Comparison of ENCODE assay signal across 12 mouse cellular contexts in the genomic region with DNA sequence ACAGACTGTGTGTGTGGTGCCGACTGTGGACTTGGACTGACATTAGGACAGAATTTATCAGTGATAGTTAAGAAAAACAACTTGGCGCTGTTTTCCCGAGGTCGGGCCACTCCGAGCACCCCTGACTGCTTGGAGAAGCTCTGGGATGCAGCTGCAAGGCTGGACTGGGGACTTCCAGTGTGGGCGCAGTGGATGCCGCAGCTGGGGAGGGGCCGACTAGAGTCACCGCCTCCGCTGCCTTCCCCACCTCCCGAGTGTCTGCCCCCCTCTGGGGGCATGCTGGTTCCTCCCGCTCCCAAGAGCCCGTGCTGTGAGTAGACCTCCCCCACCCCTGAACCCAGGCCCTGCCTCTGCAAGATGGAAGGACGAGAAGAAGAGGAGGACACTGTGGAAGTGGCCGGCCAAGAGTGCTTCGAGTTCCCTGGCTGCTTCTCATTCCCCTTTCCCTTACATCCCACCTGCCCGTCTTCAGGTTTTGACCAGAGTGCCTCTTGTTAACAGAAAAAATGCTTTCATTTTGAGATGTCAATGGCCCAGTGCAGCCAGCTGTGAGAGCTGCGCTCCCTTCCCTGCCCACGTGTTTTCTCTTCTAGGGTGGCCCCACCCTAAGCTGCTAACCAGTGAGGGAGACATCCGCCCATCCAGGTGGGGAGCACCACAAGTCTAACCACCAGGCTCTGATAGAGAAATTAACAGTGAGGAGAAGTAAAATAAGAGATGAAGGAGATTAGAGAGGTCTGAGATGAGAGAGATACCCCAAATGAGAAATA.
DNase-seq lines count a peak whose midpoint lies in the region; ATAC-seq and TF ChIP-seq lines count a peak whose summit lies in the region.
"Had no signal": no experiment of that assay in that cellular context is flagged by ENCODE, and none has a peak within 500 bp of the region (broad histone marks: within the 10 kb centered on the region; RNA-seq: fewer than 3 reads in every experiment).

No protein-coding gene starts in this region.

- H3K36me3 ChIP-seq in intestine, embryonic 15.5 days, result no peaks in the 10 kb centered on the region
- H3K36me3 ChIP-seq in intestine, postnatal 0 days (ENCODE audit: control insufficient read depth, insufficient read depth), result no peaks in the 10 kb centered on the region
- H3K36me3 ChIP-seq in stomach, embryonic 15.5 days, result no peaks in the 10 kb centered on the region
- H3K36me3 ChIP-seq in forebrain, embryonic 11.5 days (ENCODE audit: control insufficient read depth, insufficient read depth, low read length), result no peaks in the 10 kb centered on the region
- H3K36me3 ChIP-seq: G1E had no signal

- TF ChIP-seq CTCF in intestine, postnatal 0 days (IDR thresholded peaks at IDR 0.05; ENCODE audit: low read depth), result no peak

- no peaks in the 10 kb centered on the region for H3K9me3 ChIP-seq in intestine, embryonic 15.5 days
- no peaks in the 10 kb centered on the region for H3K9me3 ChIP-seq in intestine, postnatal 0 days (ENCODE audit: control insufficient read depth)
- H3K9me3 ChIP-seq in stomach, embryonic 15.5 days, result no peaks in the 10 kb centered on the region
- no peaks in the 10 kb centered on the region for H3K9me3 ChIP-seq in forebrain, embryonic 11.5 days (ENCODE audit: control insufficient read depth, low read length)

- no peaks in the 10 kb centered on the region for H3K27me3 ChIP-seq in intestine, embryonic 15.5 days (replicated peaks)
- H3K27me3 ChIP-seq in intestine, postnatal 0 days (replicated peaks; ENCODE audit: control insufficient read depth, insufficient read depth, low read length), result no peaks in the 10 kb centered on the region
- no peaks in the 10 kb centered on the region for H3K27me3 ChIP-seq in stomach, embryonic 15.5 days (replicated peaks)
- H3K27me3 ChIP-seq in forebrain, embryonic 11.5 days (ENCODE audit: control insufficient read depth, insufficient read depth, low read length), result no peaks in the 10 kb centered on the region

- H3K4me2 ChIP-seq in intestine, embryonic 15.5 days (replicated peaks), result peak overlapping the region; percentile 26; the same call in 1 of the 2 replicates
- no peak overlapping the region for H3K4me2 ChIP-seq in intestine, postnatal 0 days (replicated peaks; ENCODE audit: low read depth)
- H3K4me2 ChIP-seq in stomach, embryonic 15.5 days, result 0 out of 2 replicates have a peak overlapping the region, but pooled peaks have one; percentile 13
- H3K4me2 ChIP-seq in forebrain, embryonic 11.5 days (ENCODE audit: low read depth, low read length, severe bottlenecking), result no peak overlapping the region

- no peaks in the 10 kb centered on the region for H3K4me1 ChIP-seq in intestine, embryonic 15.5 days (replicated peaks)
- H3K4me1 ChIP-seq in intestine, postnatal 0 days (replicated peaks; ENCODE audit: control insufficient read depth, insufficient read depth, low read length), result no peaks in the 10 kb centered on the region
- H3K4me1 ChIP-seq in stomach, embryonic 15.5 days, result no peaks in the 10 kb centered on the region
- H3K4me1 ChIP-seq in forebrain, embryonic 11.5 days (replicated peaks; ENCODE audit: control insufficient read depth, insufficient read depth, low read length), result no peaks in the 10 kb centered on the region

- no peak for ATAC-seq in intestine, embryonic 15.5 days
- no peak for ATAC-seq in intestine, postnatal 0 days
- ATAC-seq in stomach, embryonic 15.5 days (ENCODE audit: insufficient read depth, low FRiP score, low read depth), result no peak
- no peak for ATAC-seq in forebrain, embryonic 11.5 days (replicated peaks; ENCODE audit: low FRiP score)
- ATAC-seq: forebrain, postnatal 0 days; midbrain, embryonic 16.5 days had no signal

- peak; percentile 83 for DNase-seq in A20 (ENCODE audit: low read depth, low spot score)
- DNase-seq in CD8-positive naive resting alpha-beta T cell, adult 2 months (ENCODE audit: low read depth in 2 of 2, low spot score in 2 of 2), result peak; percentile 42 to 44
- DNase-seq in forebrain, embryonic 11.5 days (ENCODE audit: low spot score), result no peak
- no peak for DNase-seq in left cerebral cortex, postnatal 36 days (ENCODE audit: low spot score in 2 of 2)
- DNase-seq: cerebellum, postnatal 36 days; forebrain, postnatal 0 days; gastrocnemius, postnatal 36 days had no signal

- no peak overlapping the region for H3K9ac ChIP-seq in intestine, embryonic 15.5 days
- H3K9ac ChIP-seq in intestine, postnatal 0 days (ENCODE audit: low read depth, low read length), result no peak overlapping the region
- no peak overlapping the region for H3K9ac ChIP-seq in stomach, embryonic 15.5 days
- no peak overlapping the region for H3K9ac ChIP-seq in forebrain, embryonic 11.5 days (ENCODE audit: low read length)
- H3K9ac ChIP-seq: forebrain, postnatal 0 days had no signal

- intact Hi-C loops in left cerebral cortex, postnatal 36 days (cut with DNase I), result no loop called here

- WGBS in intestine, embryonic 15.5 days, result 57% methylated on average over 20 of the region's 20 CpGs
- WGBS in intestine, postnatal 0 days, result 57% methylated on average over 19 of the region's 20 CpGs
- 44% methylated on average over 20 of the region's 20 CpGs for WGBS in stomach, embryonic 15.5 days
- 69% methylated on average over 20 of the region's 20 CpGs for WGBS in forebrain, embryonic 11.5 days

- no peak overlapping the region for H3K4me3 ChIP-seq in intestine, embryonic 15.5 days (replicated peaks)
- no peak overlapping the region for H3K4me3 ChIP-seq in intestine, postnatal 0 days (ENCODE audit: low read depth, low read length)
- no peak overlapping the region for H3K4me3 ChIP-seq in stomach, embryonic 15.5 days (replicated peaks)
- no peak overlapping the region for H3K4me3 ChIP-seq in forebrain, embryonic 11.5 days (ENCODE audit: low read depth, low read length)

- no peak overlapping the region for H3K27ac ChIP-seq in intestine, embryonic 15.5 days
- H3K27ac ChIP-seq in intestine, postnatal 0 days (ENCODE audit: low read depth, low read length), result no peak overlapping the region
- no peak overlapping the region for H3K27ac ChIP-seq in stomach, embryonic 15.5 days
- no peak overlapping the region for H3K27ac ChIP-seq in forebrain, embryonic 11.5 days (ENCODE audit: low read depth, low read length)

Comparison
In these comparisons a context has a peak if more than half of its experiments do, and no peak if none do; other contexts are left out.
1. H3K4me2 ChIP-seq: peak in intestine, embryonic 15.5 days (single experiment) and stomach, embryonic 15.5 days (single experiment); none in intestine, postnatal 0 days (single experiment) and forebrain, embryonic 11.5 days (single experiment).
2. DNase-seq: peak in A20 (single experiment) and CD8-positive naive resting alpha-beta T cell, adult 2 months (2 of 2); none in forebrain, embryonic 11.5 days (single experiment) and left cerebral cortex, postnatal 36 days (0 of 2).